8 mouse cellular contexts compared by ENCODE assay signal in genomic region chr10:80586407-80587304, GRCm38 (mm10). TPM values are rescaled to one million over a fixed set of nuclear protein-coding genes. Genes with fewer than 3 reads are reported as not detected.
A peak's percentile ranks its signal among the peaks of the same experiment; 100 is the strongest.
DNase-seq lines count a peak whose midpoint lies in the region; ATAC-seq and TF ChIP-seq lines count a peak whose summit lies in the region.

No protein-coding gene starts in this region.

- no peak for TF ChIP-seq EP300 in stomach, postnatal 0 days (optimal IDR thresholded peaks at IDR 0.05)

- H3K9me3 ChIP-seq in heart, embryonic 12.5 days (replicated peaks) = no peaks in the 10 kb centered on the region
- no peaks in the 10 kb centered on the region for H3K9me3 ChIP-seq in limb, embryonic 13.5 days
- H3K9me3 ChIP-seq in stomach, postnatal 0 days (ENCODE audit: control insufficient read depth, low read length) = no peaks in the 10 kb centered on the region

- H3K4me3 ChIP-seq in heart, embryonic 12.5 days = no peak overlapping the region
- H3K4me3 ChIP-seq in limb, embryonic 13.5 days = peak overlapping the region; percentile 14; the same call in 1 of the 2 replicates
- peak overlapping the region; percentile 13; the same call in 1 of the 2 replicates for H3K4me3 ChIP-seq in stomach, postnatal 0 days (ENCODE audit: low read depth, low read length)

- H3K27ac ChIP-seq in heart, embryonic 12.5 days (ENCODE audit: poor library complexity, severe bottlenecking) = peak overlapping the region; percentile 52
- peak overlapping the region; percentile 39; the same call in 1 of the 2 replicates for H3K27ac ChIP-seq in limb, embryonic 13.5 days
- peak overlapping the region; percentile 70 for H3K27ac ChIP-seq in stomach, postnatal 0 days (replicated peaks)

- TF ChIP-seq CTCF in stomach, postnatal 0 days (IDR thresholded peaks at IDR 0.05; ENCODE audit: low read depth) = no peak

- intact Hi-C loops in heart, postnatal 14 days (cut with DNase I) = no loop called here

- H3K4me1 ChIP-seq in heart, embryonic 12.5 days (replicated peaks) = peaks cover 52% of the 10 kb centered on the region
- H3K4me1 ChIP-seq in limb, embryonic 13.5 days = peaks cover 28% of the 10 kb centered on the region
- peaks cover 6% of the 10 kb centered on the region; the same call in 1 of the 2 replicates for H3K4me1 ChIP-seq in stomach, postnatal 0 days (replicated peaks; ENCODE audit: control insufficient read depth, insufficient read depth)

- H3K36me3 ChIP-seq in heart, embryonic 12.5 days = peaks cover 47% of the 10 kb centered on the region
- H3K36me3 ChIP-seq in limb, embryonic 13.5 days = peaks cover 47% of the 10 kb centered on the region
- peaks cover 19% of the 10 kb centered on the region for H3K36me3 ChIP-seq in stomach, postnatal 0 days (ENCODE audit: control insufficient read depth, insufficient read depth, low read length)

- no peak for DNase-seq in heart, postnatal 14 days
- peak; percentile 14 for DNase-seq in thymus, postnatal 14 days
- no peak for DNase-seq in thymus, postnatal 36 days
- DNase-seq in stomach, postnatal 0 days (ENCODE audit: low spot score) = no peak
- no peak for DNase-seq in left cerebral cortex, adult 8-10 months (ENCODE audit: low spot score in 2 of 2)
- DNase-seq in ovary, adult 18-20 months (ENCODE audit: low spot score) = no peak

- peak overlapping the region; percentile 27 for H3K4me2 ChIP-seq in heart, embryonic 12.5 days
- peak overlapping the region; percentile 0 for H3K4me2 ChIP-seq in limb, embryonic 13.5 days (replicated peaks)
- H3K4me2 ChIP-seq in stomach, postnatal 0 days (replicated peaks; ENCODE audit: low read depth) = peak overlapping the region; percentile 25; the same call in 1 of the 2 replicates

- peak overlapping the region; percentile 5 for H3K9ac ChIP-seq in heart, embryonic 12.5 days
- H3K9ac ChIP-seq in limb, embryonic 13.5 days = peak overlapping the region; percentile 25; the same call in 1 of the 2 replicates
- peak overlapping the region; percentile 27; the same call in 1 of the 2 replicates for H3K9ac ChIP-seq in stomach, postnatal 0 days (ENCODE audit: low read length)

- ATAC-seq in heart, embryonic 12.5 days (ENCODE audit: insufficient number of reproducible peaks, low FRiP score) = no peak
- no peak for ATAC-seq in limb, embryonic 13.5 days (ENCODE audit: low FRiP score, low read depth)
- no peak for ATAC-seq in stomach, postnatal 0 days (ENCODE audit: low FRiP score, low TSS enrichment)

- 91% methylated on average over 48 of the region's 51 CpGs for WGBS in heart, embryonic 12.5 days
- 94% methylated on average over 44 of the region's 51 CpGs for WGBS in limb, embryonic 13.5 days
- 89% methylated on average over 51 of the region's 51 CpGs for WGBS in stomach, postnatal 0 days

- no peaks in the 10 kb centered on the region for H3K27me3 ChIP-seq in heart, embryonic 12.5 days (replicated peaks)
- no peaks in the 10 kb centered on the region for H3K27me3 ChIP-seq in limb, embryonic 13.5 days
- H3K27me3 ChIP-seq in stomach, postnatal 0 days (ENCODE audit: control insufficient read depth, insufficient read depth, low read length) = no peaks in the 10 kb centered on the region

RNA-seq across cellular contexts. Expression of gene Abhd17a, which starts 3.5 kb away (rescaled TPM):
- 99.4 and 105 TPM in 2 replicates for polyA plus RNA-seq in heart, embryonic 12.5 days (2016; fragmentation: Nextera tagmentation; extraction: Ambion mirVana)
- total RNA-seq in heart, postnatal 14 days (2021) = 10 to 100 TPM; 73.0 to 75.1 TPM
- 80.9 and 83.0 TPM in 2 replicates for polyA plus RNA-seq in limb, embryonic 13.5 days (2015; fragmentation: Nextera tagmentation; extraction: Ambion mirVana)
- 92.5 and 103 TPM in 2 replicates for polyA plus RNA-seq in stomach, postnatal 0 days (2015; fragmentation: Nextera tagmentation; extraction: Ambion mirVana)
- total RNA-seq in left cerebral cortex, adult 8-10 months (2022) = 100 to 1,000 TPM; 157 to 168 (median 166) TPM

RNA-seq across cellular contexts. Expression of gene Klf16, which starts 9.5 kb away (rescaled TPM):
- polyA plus RNA-seq in heart, embryonic 12.5 days (2016; fragmentation: Nextera tagmentation; extraction: Ambion mirVana) = 7.9 and 8.5 TPM in 2 replicates
- total RNA-seq in heart, postnatal 14 days (2021) = 1 to 10 TPM; 4.5 to 4.7 TPM
- 9.3 and 10.0 TPM in 2 replicates for polyA plus RNA-seq in limb, embryonic 13.5 days (2015; fragmentation: Nextera tagmentation; extraction: Ambion mirVana)
- 8.3 and 8.4 TPM in 2 replicates for polyA plus RNA-seq in stomach, postnatal 0 days (2015; fragmentation: Nextera tagmentation; extraction: Ambion mirVana)
- 10 to 100 TPM; 53.0 to 65.9 (median 61.2) TPM for total RNA-seq in left cerebral cortex, adult 8-10 months (2022)

RNA-seq across cellular contexts. Expression of gene Scamp4, which starts 16.0 kb away (rescaled TPM):
- 67.4 and 70.0 TPM in 2 replicates for polyA plus RNA-seq in heart, embryonic 12.5 days (2016; fragmentation: Nextera tagmentation; extraction: Ambion mirVana)
- total RNA-seq in heart, postnatal 14 days (2021) = 10 to 100 TPM; 19.8 to 23.5 TPM
- 83.9 and 92.0 TPM in 2 replicates for polyA plus RNA-seq in limb, embryonic 13.5 days (2015; fragmentation: Nextera tagmentation; extraction: Ambion mirVana)
- polyA plus RNA-seq in stomach, postnatal 0 days (2015; fragmentation: Nextera tagmentation; extraction: Ambion mirVana) = 67.8 and 77.3 TPM in 2 replicates
- total RNA-seq in left cerebral cortex, adult 8-10 months (2022) = 10 to 100 TPM; 38.8 to 46.5 (median 43.1) TPM

RNA-seq across cellular contexts. Expression of gene Adat3, which starts 16.0 kb away (rescaled TPM):
- polyA plus RNA-seq in heart, embryonic 12.5 days (2016; fragmentation: Nextera tagmentation; extraction: Ambion mirVana) = 3.5 and 4.1 TPM in 2 replicates
- total RNA-seq in heart, postnatal 14 days (2021) = 1 to 10 TPM; 1.6 to 1.8 TPM
- polyA plus RNA-seq in limb, embryonic 13.5 days (2015; fragmentation: Nextera tagmentation; extraction: Ambion mirVana) = 7.6 and 8.8 TPM in 2 replicates
- polyA plus RNA-seq in stomach, postnatal 0 days (2015; fragmentation: Nextera tagmentation; extraction: Ambion mirVana) = 4.1 and 4.3 TPM in 2 replicates
- 1 to 10 TPM in 3 of 4 experiments, not detected in 1; 1.3 to 4.1 (median 3.4) TPM for total RNA-seq in left cerebral cortex, adult 8-10 months (2022)

RNA-seq across cellular contexts. Expression of gene Gm49322, which starts 19.2 kb away (rescaled TPM):
- polyA plus RNA-seq in heart, embryonic 12.5 days (2016; fragmentation: Nextera tagmentation; extraction: Ambion mirVana) = 2.4 and 2.6 TPM in 2 replicates
- under 1 TPM; 0.55 to 0.71 TPM for total RNA-seq in heart, postnatal 14 days (2021)
- 3.7 and 5.6 TPM in 2 replicates for polyA plus RNA-seq in limb, embryonic 13.5 days (2015; fragmentation: Nextera tagmentation; extraction: Ambion mirVana)
- polyA plus RNA-seq in stomach, postnatal 0 days (2015; fragmentation: Nextera tagmentation; extraction: Ambion mirVana) = 1.4 and 1.7 TPM in 2 replicates
- 1 to 10 TPM; 1.8 to 4.2 (median 3.3) TPM for total RNA-seq in left cerebral cortex, adult 8-10 months (2022)
